Mouse (Mus musculus): ENCODE measurements around the gene Atg9b. TPM values are rescaled to one million over a fixed set of nuclear protein-coding genes. Genes with fewer than 3 reads are reported as not detected.

Gene Atg9b
- polyA plus RNA-seq, 1 experiment from 2014 or later: 0.89 TPM

- Histone ChIP-seq H3K36me3 (ENCODE audit: control insufficient read depth, insufficient read depth, low read length) (no peaks in the 10 kb centered on the region), H3K9me3 (ENCODE audit: control insufficient read depth, low read length) (no peaks in the 10 kb centered on the region), H3K27ac (ENCODE audit: low read depth, low read length) (no peak within 1 kb of the TSS), H3K27me3 (ENCODE audit: control insufficient read depth, insufficient read depth, low read length) (no peaks in the 10 kb centered on the region), H3K4me1 (ENCODE audit: control insufficient read depth, insufficient read depth, low read length) (no peaks in the 10 kb centered on the region), H3K4me3 (ENCODE audit: low read depth, low read length) (no peak within 1 kb of the TSS), H3K9ac (ENCODE audit: low read length) (no peak within 1 kb of the TSS; the same call in 1 of the 2 replicates), H3K4me2 (ENCODE audit: low read depth) (no peak within 1 kb of the TSS)
- DNase-seq (ENCODE audit: low spot score) (no peak), ATAC-seq (ENCODE audit: insufficient read depth, low FRiP score, low TSS enrichment) (no peak)
- 57% methylated on average over 12 of the region's 12 CpGs for WGBS
These were observed 27.4 kb downstream of the Atg9b start, which contains the start of gene Nos3 for GRCm38 (mm10) chr5:24364508-24364907. Gene Nos3, plus strand, starts transcription at chr5:24364810.

GRCm38 (mm10) chr5:24364061-24364460 is 27.9 kb downstream of the Atg9b start:
- WGBS: 66% methylated on average over 3 of the region's 3 CpGs
- no peaks in the 10 kb centered on the region for H3K4me1 ChIP-seq (ENCODE audit: control insufficient read depth, insufficient read depth, low read length)
- H3K27ac ChIP-seq (ENCODE audit: low read depth, low read length): no peak overlapping the region
- ATAC-seq (ENCODE audit: insufficient read depth, low FRiP score, low TSS enrichment) (no peak), DNase-seq (ENCODE audit: low spot score) (no peak)
- no peak overlapping the region for H3K4me2 ChIP-seq (ENCODE audit: low read depth)
- H3K4me3 ChIP-seq (ENCODE audit: low read depth, low read length): no peak overlapping the region
- no peaks in the 10 kb centered on the region for H3K27me3 ChIP-seq (ENCODE audit: control insufficient read depth, insufficient read depth, low read length)
- H3K9me3 ChIP-seq (ENCODE audit: control insufficient read depth, low read length): no peaks in the 10 kb centered on the region
- no peaks in the 10 kb centered on the region for H3K36me3 ChIP-seq (ENCODE audit: control insufficient read depth, insufficient read depth, low read length)
- H3K9ac ChIP-seq (ENCODE audit: low read length): no peak overlapping the region

- Histone ChIP-seq H3K4me1 (ENCODE audit: control insufficient read depth, insufficient read depth, low read length) (no peaks in the 10 kb centered on the region), H3K27me3 (ENCODE audit: control insufficient read depth, insufficient read depth, low read length) (no peaks in the 10 kb centered on the region), H3K4me2 (ENCODE audit: low read depth) (no peak overlapping the region), H3K9ac (ENCODE audit: low read length) (no peak overlapping the region), H3K9me3 (ENCODE audit: control insufficient read depth, low read length) (no peaks in the 10 kb centered on the region), H3K4me3 (ENCODE audit: low read depth, low read length) (no peak overlapping the region), H3K27ac (ENCODE audit: low read depth, low read length) (no peak overlapping the region), H3K36me3 (ENCODE audit: control insufficient read depth, insufficient read depth, low read length) (no peaks in the 10 kb centered on the region)
- no peak for DNase-seq (ENCODE audit: low spot score)
- WGBS: 80% methylated on average over 2 of the region's 2 CpGs
- ATAC-seq (ENCODE audit: insufficient read depth, low FRiP score, low TSS enrichment): no peak
These were observed 28.5 kb downstream of the Atg9b start for GRCm38 (mm10) chr5:24363467-24363866.

- Histone ChIP-seq H3K9ac (ENCODE audit: low read length) (no peak overlapping the region), H3K9me3 (ENCODE audit: control insufficient read depth, low read length) (no peaks in the 10 kb centered on the region), H3K27me3 (ENCODE audit: control insufficient read depth, insufficient read depth, low read length) (no peaks in the 10 kb centered on the region), H3K4me3 (ENCODE audit: low read depth, low read length) (no peak overlapping the region), H3K36me3 (ENCODE audit: control insufficient read depth, insufficient read depth, low read length) (no peaks in the 10 kb centered on the region), H3K27ac (ENCODE audit: low read depth, low read length) (no peak overlapping the region), H3K4me2 (ENCODE audit: low read depth) (no peak overlapping the region), H3K4me1 (ENCODE audit: control insufficient read depth, insufficient read depth, low read length) (no peaks in the 10 kb centered on the region)
- ATAC-seq (ENCODE audit: insufficient read depth, low FRiP score, low TSS enrichment) (peak; percentile 65; the same call in 1 of the 2 replicates), DNase-seq (ENCODE audit: low spot score) (peak; percentile 85)
- 0% methylated on average over 7 of the region's 7 CpGs for WGBS
These were observed 31.0 kb downstream of the Atg9b start for GRCm38 (mm10) chr5:24360792-24361454.

GRCm38 (mm10) chr5:24357461-24357860 is 34.5 kb downstream of the Atg9b start:
- no peaks in the 10 kb centered on the region for H3K36me3 ChIP-seq (ENCODE audit: control insufficient read depth, insufficient read depth, low read length)
- H3K9me3 ChIP-seq (ENCODE audit: control insufficient read depth, low read length): no peaks in the 10 kb centered on the region
- WGBS: 15% methylated on average over 7 of the region's 7 CpGs
- DNase-seq (ENCODE audit: low spot score) (peak; percentile 82), ATAC-seq (ENCODE audit: insufficient read depth, low FRiP score, low TSS enrichment) (no peak)
- no peak overlapping the region for H3K4me3 ChIP-seq (ENCODE audit: low read depth, low read length)
- H3K4me1 ChIP-seq (ENCODE audit: control insufficient read depth, insufficient read depth, low read length): peaks cover 12% of the 10 kb centered on the region
- H3K4me2 ChIP-seq (ENCODE audit: low read depth): no peak overlapping the region
- H3K9ac ChIP-seq (ENCODE audit: low read length): no peak overlapping the region
- H3K27me3 ChIP-seq (ENCODE audit: control insufficient read depth, insufficient read depth, low read length): peaks cover 2% of the 10 kb centered on the region; the same call in 1 of the 2 replicates
- H3K27ac ChIP-seq (ENCODE audit: low read depth, low read length): no peak overlapping the region

- Histone ChIP-seq H3K9me3 (ENCODE audit: control insufficient read depth, low read length) (no peaks in the 10 kb centered on the region), H3K4me1 (ENCODE audit: control insufficient read depth, insufficient read depth, low read length) (peaks cover 19% of the 10 kb centered on the region), H3K4me3 (ENCODE audit: low read depth, low read length) (no peak overlapping the region), H3K9ac (ENCODE audit: low read length) (no peak overlapping the region), H3K36me3 (ENCODE audit: control insufficient read depth, insufficient read depth, low read length) (no peaks in the 10 kb centered on the region), H3K27me3 (ENCODE audit: control insufficient read depth, insufficient read depth, low read length) (peaks cover 2% of the 10 kb centered on the region; the same call in 1 of the 2 replicates), H3K27ac (ENCODE audit: low read depth, low read length) (no peak overlapping the region), H3K4me2 (ENCODE audit: low read depth) (no peak overlapping the region)
- 66% methylated on average over 4 of the region's 4 CpGs for WGBS
- no peak for ATAC-seq (ENCODE audit: insufficient read depth, low FRiP score, low TSS enrichment)
- no peak for DNase-seq (ENCODE audit: low spot score)
These were observed 35.2 kb downstream of the Atg9b start for GRCm38 (mm10) chr5:24356764-24357163.

- no peak for ATAC-seq (ENCODE audit: insufficient read depth, low FRiP score, low TSS enrichment)
- Histone ChIP-seq H3K9me3 (ENCODE audit: control insufficient read depth, low read length) (no peaks in the 10 kb centered on the region), H3K4me1 (ENCODE audit: control insufficient read depth, insufficient read depth, low read length) (peaks cover 38% of the 10 kb centered on the region), H3K4me3 (ENCODE audit: low read depth, low read length) (no peak overlapping the region), H3K27ac (ENCODE audit: low read depth, low read length) (peak overlapping the region; percentile 98), H3K27me3 (ENCODE audit: control insufficient read depth, insufficient read depth, low read length) (peaks cover 12% of the 10 kb centered on the region), H3K9ac (ENCODE audit: low read length) (no peak overlapping the region; the same call in 1 of the 2 replicates), H3K4me2 (ENCODE audit: low read depth) (0 out of 2 replicates have a peak overlapping the region, but pooled peaks have one; percentile 9), H3K36me3 (ENCODE audit: control insufficient read depth, insufficient read depth, low read length) (no peaks in the 10 kb centered on the region)
- DNase-seq (ENCODE audit: low spot score): no peak
- 41% methylated on average over 4 of the region's 4 CpGs for WGBS
These were observed 38.6 kb downstream of the Atg9b start for GRCm38 (mm10) chr5:24353327-24353726.

GRCm38 (mm10) chr5:24352251-24352859 is 39.6 kb downstream of the Atg9b start:
- H3K4me3 ChIP-seq (ENCODE audit: low read depth, low read length): peak overlapping the region; percentile 72

More at GRCm38 (mm10) chr5:24352251-24352859, 39.6 kb downstream of the Atg9b start:
- Histone ChIP-seq H3K4me1 (ENCODE audit: control insufficient read depth, insufficient read depth, low read length) (peaks cover 46% of the 10 kb centered on the region), H3K9me3 (ENCODE audit: control insufficient read depth, low read length) (no peaks in the 10 kb centered on the region), H3K9ac (ENCODE audit: low read length) (peak overlapping the region; percentile 81), H3K27ac (ENCODE audit: low read depth, low read length) (peak overlapping the region; percentile 98), H3K4me2 (ENCODE audit: low read depth) (peak overlapping the region; percentile 92), H3K36me3 (ENCODE audit: control insufficient read depth, insufficient read depth, low read length) (no peaks in the 10 kb centered on the region), H3K27me3 (ENCODE audit: control insufficient read depth, insufficient read depth, low read length) (peaks cover 12% of the 10 kb centered on the region)
- ATAC-seq (ENCODE audit: insufficient read depth, low FRiP score, low TSS enrichment) (peak; percentile 40), DNase-seq (ENCODE audit: low spot score) (peak; percentile 78)
- 0% methylated on average over 24 of the region's 24 CpGs for WGBS

All from neural tube, embryonic 11.5 days (tissue).